Mouse (Mus musculus) T-helper 1 cell (primary cell): ENCODE measurements at regions not wholly inside any gene's neighbourhood (a gene's known extent, or its start where the extent isn't known, plus 50 kb on each side); places are given as distances from the start of the nearest gene placed in this dataset.
"Not testable (repeated sequence)": the region's sequence is repeated elsewhere in the genome, so short reads cannot be mapped to it uniquely, and the experiment has no call there.

ENCODE experiments used
- in situ Hi-C: fragments of 300-600 bp; cut with MboI, MseI; formaldehyde crosslinking; loops from one replicate; pipeline ENCODE4 v1.15.1; 2025; ENCODE audit warnings: high pct_unique_total_duplicates

DNA sequence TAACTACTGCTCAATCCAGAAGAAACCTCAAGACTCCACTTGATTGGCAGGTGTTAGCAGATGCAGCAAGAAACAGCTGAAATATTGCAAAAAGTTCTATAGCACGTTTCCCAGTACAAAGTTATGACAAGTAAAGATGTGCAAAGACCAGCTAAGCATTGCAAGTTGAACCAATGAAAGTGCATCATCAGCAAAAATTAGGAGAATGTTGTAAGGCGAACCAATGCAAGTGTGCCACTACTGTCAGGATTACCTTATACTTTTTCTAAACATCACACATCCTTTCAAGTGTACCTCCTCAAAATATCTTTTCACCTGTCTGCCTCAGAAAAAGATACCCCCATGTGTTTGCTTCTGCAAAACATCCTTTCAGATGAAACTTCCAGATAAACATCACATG lies 244.7 kb downstream of the Slco6d1 start:
- in situ Hi-C loops = no loop called here

DNA sequence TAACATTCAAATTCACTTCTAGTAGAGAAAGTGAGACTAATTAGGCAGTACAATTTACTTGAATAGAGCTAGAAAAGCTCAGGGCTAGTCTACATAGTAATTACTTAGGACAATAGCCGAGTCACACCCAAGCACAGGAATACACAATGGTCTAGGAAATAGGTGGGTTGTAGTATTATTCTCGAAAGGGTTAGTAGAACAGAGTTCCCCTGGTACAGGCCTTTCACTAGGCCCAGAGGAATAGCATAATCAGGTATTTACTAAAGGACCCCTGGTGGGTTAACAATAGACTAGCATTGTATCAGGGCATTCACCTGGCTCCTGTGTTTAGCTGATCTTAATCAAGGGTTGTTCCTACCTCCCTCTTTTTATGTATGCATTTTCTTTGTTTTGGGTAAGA lies 246.5 kb downstream of the Slco6d1 start:
- in situ Hi-C loops = not testable (repeated sequence)

GRCm38 (mm10) chr1:98667887-98668286 lies 247.0 kb downstream of the Slco6d1 start:
- in situ Hi-C loops = no loop called here

DNA sequence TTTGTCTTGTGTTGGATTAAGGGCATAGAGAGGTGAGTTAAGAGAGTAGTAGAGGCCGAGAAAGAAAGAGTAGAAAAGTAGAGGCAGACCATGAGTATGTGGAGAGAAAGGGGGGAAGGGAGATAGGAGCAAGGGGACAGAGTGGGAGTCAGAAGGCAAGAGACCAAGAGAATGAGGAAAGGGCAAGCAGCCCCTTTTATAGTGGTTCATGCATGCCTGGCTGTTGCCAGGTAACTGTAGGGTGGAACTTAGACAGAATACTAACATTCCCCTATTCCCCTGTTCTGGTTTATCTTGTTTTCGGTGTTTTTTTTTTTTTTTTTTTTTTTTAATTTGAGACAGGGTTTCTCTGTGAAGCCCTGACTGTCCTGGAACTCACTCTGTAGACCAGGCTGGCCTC lies 247.7 kb downstream of the Slco6d1 start:
- in situ Hi-C loops = no loop called here

- in situ Hi-C loops = no loop called here
Measured at GRCm38 (mm10) chr1:98678686-98679085, 257.8 kb downstream of the Slco6d1 start.

- in situ Hi-C loops = loop anchor here (25.0 kb wide), 1 partner anchor 902 kb away; no protein-coding TSS in a partner anchor
Measured at GRCm38 (mm10) chr1:98713809-98714208, 292.9 kb downstream of the Slco6d1 start.

GRCm38 (mm10) chr1:98714307-98714706 lies 293.4 kb downstream of the Slco6d1 start:
- in situ Hi-C loops = loop anchor here (25.0 kb wide), 1 partner anchor 902 kb away; no protein-coding TSS in a partner anchor

DNA sequence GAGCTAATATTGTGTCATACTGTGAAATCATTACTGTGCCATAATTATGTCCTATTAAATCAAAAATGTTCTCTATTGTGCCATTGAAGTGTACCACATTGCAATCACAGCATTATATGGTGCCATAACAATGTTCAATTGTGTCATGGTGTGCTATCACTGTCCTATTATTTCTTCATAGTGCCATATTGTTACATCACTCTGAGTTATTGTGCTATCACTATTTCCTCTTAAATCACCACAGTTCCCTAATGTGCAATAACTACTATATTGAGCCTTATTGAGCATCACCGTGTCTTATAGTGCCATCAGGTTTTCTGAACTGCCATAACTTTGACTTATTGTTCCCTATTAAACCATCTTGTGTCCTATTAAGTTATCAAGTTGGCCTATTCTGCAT lies 299.7 kb downstream of the Slco6d1 start:
- in situ Hi-C loops = loop anchor here (25.0 kb wide), 1 partner anchor 908 kb away; no protein-coding TSS in a partner anchor

GRCm38 (mm10) chr1:98727354-98728015 lies 306.6 kb downstream of the Slco6d1 start:
- in situ Hi-C loops = no loop called here

GRCm38 (mm10) chr1:98748886-98749285 lies 328.0 kb downstream of the Slco6d1 start:
- in situ Hi-C loops = no loop called here

DNA sequence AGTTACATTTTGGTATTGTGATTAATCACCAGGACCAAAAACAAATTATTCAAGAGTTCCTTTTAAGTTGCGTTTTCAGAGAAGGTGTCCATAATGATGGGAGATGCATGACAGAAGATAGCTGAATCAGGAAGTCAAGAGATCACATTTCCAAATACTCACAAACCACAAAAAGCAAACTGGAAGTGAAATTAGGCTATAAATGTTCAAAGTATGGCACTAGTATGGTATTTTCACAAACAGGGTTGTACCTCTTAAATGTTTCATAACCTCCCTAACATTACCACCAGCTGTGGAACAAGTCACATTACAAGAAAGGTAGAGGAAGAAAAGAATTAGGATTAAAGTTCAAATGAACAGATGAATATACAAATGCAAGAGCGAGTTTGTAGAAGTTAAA lies 367.6 kb downstream of the Slco6d1 start:
- in situ Hi-C loops = no loop called here

GRCm38 (mm10) chr1:98793320-98793719 lies 372.4 kb downstream of the Slco6d1 start:
- in situ Hi-C loops = no loop called here

DNA sequence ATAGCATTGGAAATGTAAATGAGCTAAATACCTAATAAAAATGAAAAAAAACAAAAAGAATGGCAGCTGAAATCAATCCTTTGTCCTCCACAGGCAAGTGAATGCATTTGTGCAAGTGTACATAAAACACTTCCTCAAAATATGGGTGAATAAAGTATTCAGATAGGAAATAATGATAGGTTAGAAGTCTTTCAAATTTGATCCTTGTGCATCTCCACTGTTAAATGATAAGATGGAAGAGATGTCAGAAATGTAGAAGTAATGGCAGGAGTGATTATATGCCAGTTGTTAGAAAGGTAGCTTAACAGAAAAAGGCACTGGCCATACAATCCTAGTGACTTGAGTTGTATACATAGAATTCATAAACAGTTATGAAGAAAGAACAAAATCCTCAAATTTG lies 391.6 kb downstream of the Slco6d1 start:
- in situ Hi-C loops = no loop called here

DNA sequence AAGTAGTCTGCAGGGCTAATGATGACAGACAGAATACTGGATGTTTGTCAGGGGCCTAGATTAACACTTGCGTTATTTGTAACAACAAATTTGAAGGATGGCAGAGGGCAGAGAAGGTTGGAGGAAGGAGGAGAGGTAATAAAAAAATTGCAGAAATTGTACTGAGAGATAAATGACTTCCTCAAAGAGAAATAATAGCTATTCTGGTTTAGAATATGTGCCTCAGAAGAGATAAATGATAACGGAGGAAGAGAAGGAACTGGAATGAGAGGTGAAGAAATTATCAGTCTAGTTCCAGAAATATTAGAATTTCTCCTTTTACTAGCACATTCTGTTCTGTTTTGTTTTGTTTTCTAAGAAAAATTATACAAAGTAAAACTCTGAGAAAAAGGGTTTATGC lies 393.1 kb downstream of the Slco6d1 start:
- in situ Hi-C loops = no loop called here

DNA sequence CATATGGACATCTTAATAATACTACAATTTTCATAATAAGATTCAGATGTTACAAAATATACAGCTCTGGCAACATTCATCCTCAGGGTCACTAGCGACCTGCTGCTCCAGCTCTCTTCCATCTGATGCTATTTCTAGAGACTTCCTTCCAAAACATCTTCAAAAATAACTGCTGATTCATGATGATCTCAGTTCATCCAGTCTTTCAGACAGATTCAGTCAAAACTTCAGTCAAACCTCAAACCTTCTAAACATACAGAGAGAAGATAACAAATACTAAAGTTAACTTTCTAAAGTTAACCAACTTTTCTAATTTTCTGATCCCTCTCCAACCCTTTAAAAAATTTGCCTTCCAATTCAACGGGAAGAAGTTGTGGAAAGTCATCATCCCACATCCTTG lies 397.2 kb downstream of the Slco6d1 start:
- in situ Hi-C loops = no loop called here

GRCm38 (mm10) chr1:98860236-98860635 lies 439.3 kb downstream of the Slco6d1 start:
- in situ Hi-C loops = no loop called here

DNA sequence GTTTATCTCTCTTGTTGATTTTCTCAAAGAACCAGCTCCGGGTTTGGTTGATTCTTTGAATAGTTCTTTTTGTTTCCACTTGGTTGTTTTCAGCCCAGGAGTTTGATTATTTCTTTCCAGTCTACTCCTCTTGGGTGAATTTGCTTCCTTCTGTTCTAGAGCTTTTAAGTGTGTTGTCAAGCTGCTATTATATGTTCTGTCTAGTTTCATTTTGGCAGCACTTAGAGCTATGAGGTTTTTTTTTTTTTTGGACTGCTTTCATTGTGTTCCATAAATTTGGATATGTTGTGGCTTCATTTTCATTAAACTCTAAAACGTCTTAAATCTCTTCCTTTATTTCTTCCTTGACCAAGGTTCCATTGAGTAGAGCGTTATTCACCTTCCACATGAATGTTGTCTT lies 485.3 kb downstream of the Slco6d1 start:
- in situ Hi-C loops = no loop called here

DNA sequence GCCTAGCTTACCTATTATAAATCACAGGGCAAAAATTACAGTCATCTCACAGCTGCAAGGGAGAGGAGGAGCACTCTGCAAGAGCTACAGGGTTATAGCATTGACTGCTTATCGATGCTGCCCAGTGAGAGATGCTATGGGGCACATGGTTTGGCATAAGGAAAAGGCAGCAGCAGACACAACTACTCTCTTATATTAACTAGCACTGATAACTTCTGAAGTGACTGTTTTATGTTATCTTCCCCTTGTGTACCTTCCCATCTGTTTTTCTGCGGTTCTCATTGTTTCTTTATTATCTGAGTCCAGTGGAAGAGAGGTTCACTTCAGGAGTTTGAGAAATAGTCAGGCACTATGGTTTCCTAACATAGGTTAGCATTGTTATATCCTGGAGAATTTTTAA lies 502.1 kb downstream of the Slco6d1 start:
- in situ Hi-C loops = no loop called here

- in situ Hi-C loops = no loop called here
Measured at GRCm38 (mm10) chr1:98924933-98925332, 504.0 kb downstream of the Slco6d1 start.

DNA sequence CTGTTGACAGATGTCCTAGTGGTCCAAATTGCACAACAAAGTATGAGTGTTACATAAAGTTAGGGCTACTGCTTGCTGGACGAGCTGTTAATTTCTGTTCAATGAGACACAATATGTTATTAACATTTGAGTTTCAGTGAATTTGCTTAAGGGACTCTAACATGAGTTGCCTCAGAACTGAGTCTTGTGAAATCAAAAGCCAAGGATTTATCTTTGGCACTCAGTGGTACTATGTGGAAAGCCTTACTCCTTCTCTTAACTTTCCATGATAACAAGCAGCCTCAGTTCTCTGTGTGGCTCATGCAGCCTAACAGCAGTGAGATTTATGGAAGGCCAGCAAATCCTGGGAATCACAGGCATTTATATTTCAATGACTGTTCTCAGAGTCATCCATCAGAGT lies 510.0 kb downstream of the Slco6d1 start:
- in situ Hi-C loops = no loop called here

DNA sequence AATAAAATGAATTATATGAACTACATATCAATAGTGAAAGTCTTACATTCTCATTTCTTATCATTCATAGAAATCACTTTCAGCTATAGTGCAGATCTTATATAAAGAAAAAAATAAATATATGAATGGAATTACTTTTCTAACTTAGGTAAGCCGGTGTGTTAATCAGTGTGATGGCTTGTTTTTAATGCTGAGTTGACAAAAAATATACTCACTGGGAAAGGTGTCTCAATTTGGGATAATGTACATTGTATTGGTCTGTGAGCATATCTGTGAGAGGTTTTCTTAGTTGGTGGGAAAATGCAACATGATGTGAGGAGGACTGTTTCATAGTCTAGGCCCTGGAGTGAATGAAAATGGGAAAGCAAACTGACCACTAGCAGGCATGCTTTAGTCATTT lies 511.3 kb downstream of the Slco6d1 start:
- in situ Hi-C loops = no loop called here

DNA sequence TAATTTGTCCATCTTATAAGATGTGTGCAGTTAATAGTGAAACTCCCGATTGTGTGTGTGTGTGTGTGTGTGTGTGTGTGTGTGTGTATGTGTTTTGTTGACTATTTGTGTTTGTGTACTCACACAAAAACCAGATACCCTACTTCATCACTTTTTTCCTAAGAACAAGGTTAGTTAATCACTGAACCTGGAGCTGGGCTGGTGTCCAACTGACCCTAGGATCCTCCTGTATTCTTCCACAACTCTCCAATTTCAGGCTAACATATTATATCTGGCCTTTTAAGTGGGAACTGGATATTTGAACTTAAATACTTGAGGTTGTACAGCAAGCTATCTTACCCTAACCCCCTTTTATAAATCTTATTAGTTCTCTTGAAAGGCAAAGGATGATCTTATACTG lies 556.8 kb downstream of the Slco6d1 start:
- in situ Hi-C loops = no loop called here
